Mouse (Mus musculus) liver, adult 2 months (tissue): ENCODE measurements around the gene Cnot3.

Source experiments
- CTCF ChIP-seq: fragments of 200-500 bp; IDR thresholded peaks from 2 replicates; pipeline ENCODE4 v1.5.1; 2011; ENCODE audit warnings: low read depth, low read length, control low read depth
- POLR2A ChIP-seq: fragments of 200-500 bp; IDR thresholded peaks from 2 replicates; pipeline ENCODE4 v1.6.1; 2011; ENCODE audit warnings: low read length, control low read depth; ENCODE audit not compliant: insufficient read depth; ENCODE audit errors: extremely low read depth

DNA sequence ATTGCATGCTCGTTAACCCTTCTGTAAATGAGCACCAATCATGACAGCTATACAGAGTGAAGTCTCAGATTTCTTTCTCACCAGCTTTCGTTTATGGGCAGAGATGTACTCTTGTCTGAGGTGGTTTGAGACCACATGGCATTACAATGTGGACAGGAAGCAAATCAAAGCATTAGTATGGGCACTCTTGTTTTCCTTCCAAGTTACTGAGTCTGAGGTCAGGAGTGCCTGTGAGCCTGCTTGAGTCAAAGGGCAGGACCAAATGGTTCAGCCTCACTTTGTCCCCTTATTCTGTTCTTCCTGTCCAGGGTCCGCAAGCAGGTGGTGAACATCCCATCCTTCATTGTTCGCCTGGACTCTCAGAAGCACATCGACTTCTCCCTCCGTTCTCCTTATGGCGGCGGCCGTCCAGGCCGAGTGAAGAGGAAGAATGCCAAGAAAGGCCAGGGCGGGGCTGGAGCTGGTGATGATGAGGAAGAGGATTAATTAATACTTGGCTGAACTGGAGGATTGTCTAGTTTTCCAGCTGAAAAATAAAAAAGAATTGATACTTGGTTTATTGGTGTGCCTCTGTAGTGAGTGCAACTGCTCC lies 61.4 kb downstream of the Cnot3 start:
- TF ChIP-seq POLR2A (no peak), CTCF (no peak)
